Mouse (Mus musculus): ENCODE results near the gene Fam124a. TPM values are rescaled to one million over a fixed set of nuclear protein-coding genes. Genes with fewer than 3 reads are reported as not detected.

Gene Fam124a
- polyA plus RNA-seq, 1 experiment from 2014 or later: 3.1 TPM

GRCm38 (mm10) chr14:62657469-62657868, 101.9 kb downstream of the Fam124a start:
- Histone ChIP-seq H3K9me3 (replicated peaks) (no peaks in the 10 kb centered on the region), H3K4me2 (no peak overlapping the region), H3K4me3 (no peak overlapping the region), H3K27ac (ENCODE audit: poor library complexity, severe bottlenecking) (no peak overlapping the region), H3K9ac (no peak overlapping the region), H3K36me3 (no peaks in the 10 kb centered on the region), H3K27me3 (replicated peaks) (no peaks in the 10 kb centered on the region), H3K4me1 (replicated peaks) (no peaks in the 10 kb centered on the region)
- ATAC-seq (ENCODE audit: insufficient number of reproducible peaks, low FRiP score): no peak
- WGBS: 48% methylated on average over 3 of the region's 3 CpGs

Other genes with a start within 250 kb of the Fam124a start
- gene Gucy1b2, start 99.4 kb upstream of the Fam124a start, polyA plus RNA-seq (2016; fragmentation: Nextera tagmentation; extraction: Ambion mirVana): 0.06 TPM in 1 of 2 replicates, not detected in the other
- gene Gm4131, start 11.2 kb downstream of the Fam124a start, polyA plus RNA-seq (2016; fragmentation: Nextera tagmentation; extraction: Ambion mirVana): 0.20 TPM in 1 of 2 replicates, not detected in the other
- gene Serpine3, start 107.9 kb downstream of the Fam124a start, polyA plus RNA-seq (2016; fragmentation: Nextera tagmentation; extraction: Ambion mirVana): 0.27 TPM in 1 of 2 replicates, not detected in the other
- gene Ints6, start 205.4 kb downstream of the Fam124a start, polyA plus RNA-seq (2016; fragmentation: Nextera tagmentation; extraction: Ambion mirVana): 22.9 and 31.4 TPM in 2 replicates